Mouse (Mus musculus) c-Kit-negative CD71-positive TER-119-positive erythroid progenitor cells, embryonic 14.5 days (primary cell): Measurements from ENCODE around the gene Chmp6.

Source experiments
- DNase-seq: peaks from one replicate; pipeline ENCODE4 v3.0.0-alpha.2; 2013; ENCODE audit warnings: low read depth, low spot score

Chmp6 gene

GRCm38 (mm10) chr11:119909436-119909835, 3.8 kb upstream of the Chmp6 start:
- no peak for DNase-seq

DNA sequence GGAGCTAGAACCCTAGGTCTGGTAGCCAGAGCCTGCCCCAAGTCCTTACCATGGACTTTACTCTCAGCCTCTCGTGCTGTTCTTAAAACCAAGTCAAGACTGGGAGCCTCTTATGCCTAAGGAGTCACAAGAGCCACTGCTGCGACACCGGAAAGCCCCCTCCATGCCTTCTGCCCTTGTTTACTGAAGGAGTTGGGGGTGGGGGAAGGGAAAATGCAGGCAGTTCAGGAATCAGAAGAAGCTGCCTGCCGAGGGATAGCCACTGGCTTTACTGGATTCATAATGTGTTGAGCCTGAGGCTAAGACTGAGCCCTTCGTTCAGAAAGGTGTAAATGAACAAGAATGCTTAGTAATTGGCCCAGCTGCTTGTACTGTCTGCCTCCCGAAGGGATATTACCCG, 396 bp upstream of the Chmp6 start:
- no peak for DNase-seq

GRCm38 (mm10) chr11:119913935-119914314, 684 bp downstream of the Chmp6 start:
- peak; percentile 42 for DNase-seq

DNA sequence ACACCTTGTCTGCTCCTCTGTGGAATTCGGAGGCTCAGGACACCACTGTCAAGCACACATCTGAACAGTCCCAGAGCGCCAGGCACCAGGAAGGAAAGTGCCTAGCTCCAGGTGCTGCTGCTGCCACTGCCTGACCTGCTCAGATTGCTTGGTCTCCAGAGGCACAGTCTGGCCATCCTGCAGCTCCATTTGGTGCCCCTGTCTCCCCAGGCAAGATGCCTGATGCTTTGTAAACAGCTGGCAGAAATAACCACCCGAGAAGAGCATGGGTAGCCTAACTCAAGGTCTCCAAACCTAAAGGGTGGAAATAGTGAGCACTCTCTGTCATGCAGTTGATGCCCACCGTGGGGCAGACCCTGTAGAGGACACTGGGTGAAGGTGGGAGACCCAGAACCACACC, 1.1 kb downstream of the Chmp6 start:
- DNase-seq: no peak

- DNase-seq: no peak
These were observed 2.4 kb downstream of the Chmp6 start for GRCm38 (mm10) chr11:119915666-119916065.

GRCm38 (mm10) chr11:119916102-119916790, 3.0 kb downstream of the Chmp6 start:
- DNase-seq: no peak

DNA sequence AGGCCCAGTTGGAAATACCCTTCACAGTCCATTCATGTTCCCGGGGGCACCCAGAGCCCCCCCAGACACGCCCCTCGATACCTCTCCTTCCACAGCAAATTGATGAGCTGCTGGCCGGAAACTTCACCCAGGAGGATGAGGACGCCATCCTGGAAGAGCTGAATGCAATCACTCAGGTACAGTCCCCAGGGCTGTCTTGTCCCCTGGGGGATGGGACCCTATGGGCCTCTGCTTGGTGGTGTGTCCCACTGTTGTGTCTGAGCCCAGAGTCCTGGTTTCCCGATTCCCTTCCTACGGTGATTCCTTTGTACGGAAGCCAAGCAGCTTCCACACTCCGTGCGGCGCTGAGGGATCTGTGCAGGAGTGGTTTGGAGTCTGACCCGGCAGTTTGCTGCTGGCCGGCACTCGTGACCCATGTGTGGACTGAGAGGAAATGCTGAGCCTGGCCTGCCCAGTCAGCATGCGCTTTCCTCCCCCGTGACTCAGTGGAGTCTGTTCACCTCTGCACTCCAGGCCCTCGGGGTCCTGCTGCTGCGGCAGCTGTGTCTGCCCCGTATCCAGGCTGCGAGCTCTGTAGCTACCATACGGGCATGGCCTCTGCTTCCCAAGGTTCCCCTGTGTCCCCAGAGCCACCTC, 3.7 kb downstream of the Chmp6 start:
- no peak for DNase-seq

DNA sequence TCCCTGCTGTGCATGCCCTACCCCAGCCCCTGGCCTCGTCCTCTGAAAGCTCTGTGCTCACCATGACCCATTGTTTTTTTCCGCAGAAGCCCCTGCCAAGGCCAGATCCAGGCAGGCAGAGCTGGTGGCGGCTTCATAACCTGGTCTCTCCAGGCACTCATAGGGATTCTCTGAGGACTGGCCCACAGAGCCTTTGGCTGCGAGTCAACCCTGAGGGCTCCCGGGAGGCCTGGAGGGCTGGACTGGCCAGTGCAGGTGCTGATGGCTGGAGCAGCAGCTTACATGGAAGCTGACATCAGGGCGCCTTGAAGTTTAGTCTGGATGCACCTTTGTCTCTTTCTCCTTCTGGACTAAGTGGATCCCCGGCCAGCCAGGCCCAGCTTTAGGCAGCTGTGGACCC, 5.3 kb downstream of the Chmp6 start:
- DNase-seq: no peak

DNA sequence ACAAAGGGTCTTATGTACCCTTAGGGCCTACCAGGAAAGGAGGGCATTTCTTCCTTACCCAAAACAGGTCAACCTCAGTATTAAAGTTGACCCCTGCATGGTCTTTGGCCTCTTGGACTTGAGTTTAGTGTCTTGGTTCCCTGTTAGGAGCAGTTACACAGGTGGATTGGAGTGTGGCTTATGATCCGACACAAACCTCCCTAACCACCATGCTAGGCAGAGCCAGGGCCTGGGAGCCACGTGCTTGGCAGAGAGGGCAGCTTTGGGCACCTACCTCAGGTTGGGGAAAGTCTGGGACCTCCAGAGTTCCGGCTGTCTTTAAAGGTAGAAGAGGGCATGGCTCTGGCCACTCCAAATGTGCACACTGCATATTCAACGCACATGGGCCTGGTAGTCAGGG, 6.2 kb downstream of the Chmp6 start:
- no peak for DNase-seq

DNA sequence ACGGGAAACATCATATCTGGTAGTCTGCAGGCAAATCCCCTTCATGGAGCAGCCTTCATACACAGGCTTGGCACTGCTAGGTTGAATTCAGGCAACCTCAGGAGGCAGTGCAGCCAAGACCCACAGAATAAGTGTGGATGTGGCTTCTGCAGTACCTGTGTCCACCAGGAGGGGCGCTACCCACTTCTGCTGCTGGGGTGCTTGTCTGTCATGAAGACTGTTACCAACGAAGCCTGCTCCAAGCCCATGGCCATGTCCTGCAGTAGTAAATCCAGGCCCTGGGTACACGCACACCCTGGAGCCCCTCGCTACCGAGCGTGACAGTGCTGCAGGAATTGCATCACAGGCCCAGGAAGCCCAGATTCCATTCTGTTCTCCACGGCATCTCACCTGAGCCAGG, 6.7 kb downstream of the Chmp6 start:
- no peak for DNase-seq

- DNase-seq: no peak
These were observed 7.4 kb downstream of the Chmp6 start for GRCm38 (mm10) chr11:119920668-119921067.

GRCm38 (mm10) chr11:119925176-119925575, 11.9 kb downstream of the Chmp6 start:
- no peak for DNase-seq

GRCm38 (mm10) chr11:119926762-119927161, 13.5 kb downstream of the Chmp6 start:
- DNase-seq: no peak

DNA sequence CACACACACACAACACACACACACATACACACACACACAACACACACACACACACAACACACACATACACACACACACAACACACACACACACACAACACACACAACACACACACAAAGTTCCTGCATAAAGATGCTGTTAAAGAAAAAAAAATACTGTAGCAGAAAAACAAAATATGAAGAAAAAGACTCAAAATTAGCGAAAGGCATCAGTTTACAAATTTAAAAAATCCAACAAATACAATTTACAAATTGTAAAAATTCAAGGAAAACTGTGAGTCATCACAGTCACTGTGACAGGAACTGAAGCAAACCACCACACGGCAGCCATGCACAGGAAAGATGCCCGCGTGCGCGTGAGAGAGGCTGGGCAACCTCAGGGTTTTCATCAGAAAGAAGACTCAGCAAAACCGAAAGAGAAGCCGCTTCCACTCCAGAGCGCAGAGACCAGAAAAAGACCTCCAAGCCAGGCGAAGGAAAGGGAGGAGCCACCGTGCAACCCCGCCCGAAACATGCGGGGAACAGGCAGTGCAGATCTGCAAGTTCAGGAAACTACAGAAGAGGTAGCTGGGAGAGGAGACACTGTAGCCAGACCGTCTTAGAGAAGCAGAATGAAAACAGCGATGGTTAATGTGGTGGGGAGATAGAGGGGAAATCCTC, 14.9 kb downstream of the Chmp6 start:
- DNase-seq: no peak

GRCm38 (mm10) chr11:119929603-119930265, 16.5 kb downstream of the Chmp6 start:
- no peak for DNase-seq

DNA sequence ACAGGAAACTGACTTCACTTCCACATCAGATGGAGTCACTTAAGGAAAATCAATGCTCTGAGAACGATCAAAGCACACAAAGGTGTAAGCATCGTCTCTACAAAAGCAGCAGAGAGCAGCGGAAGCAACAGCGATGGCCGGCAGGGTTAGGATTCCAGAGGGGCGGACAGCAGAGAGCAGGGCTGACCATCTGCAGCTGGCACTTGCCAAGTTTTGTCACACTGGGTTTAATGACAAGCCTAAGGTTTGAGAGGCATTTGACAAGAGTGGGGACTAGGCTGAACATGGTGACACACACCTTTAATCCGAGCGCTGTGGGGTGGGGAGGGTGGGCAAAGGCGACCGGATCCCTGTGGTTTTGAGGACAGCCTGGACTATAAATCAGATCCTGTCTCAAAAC, 18.6 kb downstream of the Chmp6 start:
- no peak for DNase-seq

- DNase-seq: no peak
These were observed 19.9 kb downstream of the Chmp6 start for GRCm38 (mm10) chr11:119933142-119933541.

- DNase-seq: no peak
These were observed 20.8 kb downstream of the Chmp6 start for GRCm38 (mm10) chr11:119933819-119934583.

GRCm38 (mm10) chr11:119934773-119935172, 21.5 kb downstream of the Chmp6 start:
- no peak for DNase-seq

GRCm38 (mm10) chr11:119935457-119935856, 22.2 kb downstream of the Chmp6 start:
- no peak for DNase-seq

DNA sequence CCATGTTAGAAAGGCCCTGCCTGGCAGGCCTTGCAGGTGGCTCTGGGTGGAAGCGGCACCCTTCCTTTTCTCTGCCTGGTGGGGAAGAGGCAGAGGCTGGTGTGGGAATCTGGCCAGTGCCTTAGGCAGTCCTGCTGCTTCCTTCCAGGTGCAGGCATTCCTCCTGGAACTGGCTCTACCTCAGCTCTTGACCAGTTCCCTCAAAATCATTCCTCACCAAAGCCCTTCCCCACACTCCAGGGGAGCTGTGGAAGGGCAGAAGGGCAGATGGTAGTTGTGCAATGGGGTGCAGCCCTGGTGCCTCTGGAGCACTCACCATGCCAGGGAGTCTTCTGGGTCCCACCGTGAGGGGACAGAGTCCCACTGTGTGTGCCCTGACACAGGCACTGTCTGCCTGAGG, 23.2 kb downstream of the Chmp6 start:
- no peak for DNase-seq

- DNase-seq: no peak
These were observed 24.0 kb downstream of the Chmp6 start for GRCm38 (mm10) chr11:119937216-119937615.
